Mouse (Mus musculus) CD4-positive, CD25-positive, alpha-beta regulatory T cell, adult 4 months (primary cell): ENCODE measurements around the gene Plxna4. TPM values are rescaled to one million over a fixed set of nuclear protein-coding genes. Genes with fewer than 3 reads are reported as not detected.

ENCODE experiments used
- ATAC-seq: one replicate; pipeline ENCODE4 v1.8.0; 2017
- polyA plus RNA-seq, 2 experiments: library from polyadenylated mRNA; unstranded; fragments of 100-300 nt; shearing (Covaris generic); gene quantifications; one replicate each; pipeline ENCODE4 v1.2.1; 2017

The Plxna4 gene
- polyA plus RNA-seq, 2 experiments from 2014 or later: 0.12 TPM; not detected in 1

DNA sequence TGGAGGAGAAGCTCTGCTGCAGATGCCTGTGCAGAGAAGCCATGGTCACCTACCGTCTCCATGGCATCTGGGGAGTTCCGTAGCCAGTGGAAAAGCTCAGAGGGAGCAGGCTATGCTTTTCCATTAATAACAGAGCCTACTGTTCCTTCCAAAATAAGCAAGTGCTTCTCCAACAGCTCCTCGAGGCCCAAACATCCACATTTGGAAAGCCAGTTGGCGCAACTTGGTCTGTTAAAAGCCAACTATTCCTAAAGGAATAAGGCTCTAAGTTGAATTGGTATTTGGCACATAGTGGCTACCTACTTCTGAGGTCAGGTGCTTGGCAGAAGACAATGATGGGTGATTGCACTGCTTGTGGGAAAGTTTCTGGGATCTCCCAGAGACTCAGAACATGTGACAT, 437.2 kb downstream of the Plxna4 start:
- ATAC-seq: no peak

DNA sequence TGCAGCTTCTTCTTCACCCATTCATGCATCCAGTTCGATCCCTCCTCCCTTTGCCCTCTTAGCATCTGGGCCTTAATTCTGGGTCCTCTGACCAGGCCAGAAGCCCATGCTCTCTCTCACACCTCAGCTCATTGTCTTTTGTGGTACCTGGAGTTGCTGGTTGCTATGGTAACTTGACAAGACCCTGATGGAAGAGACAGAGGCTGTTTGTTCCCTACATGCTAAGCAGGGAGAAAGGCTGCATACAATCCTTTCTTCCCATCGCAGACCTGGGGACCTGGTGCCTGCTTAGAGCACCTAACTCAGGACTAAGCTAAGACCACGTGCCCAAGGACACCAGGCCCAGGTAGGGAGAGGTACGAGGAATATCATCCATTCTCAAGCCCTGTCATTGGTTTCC, 443.2 kb downstream of the Plxna4 start:
- ATAC-seq: no peak

GRCm38 (mm10) chr6:32139537-32139936, 448.5 kb downstream of the Plxna4 start:
- no peak for ATAC-seq

DNA sequence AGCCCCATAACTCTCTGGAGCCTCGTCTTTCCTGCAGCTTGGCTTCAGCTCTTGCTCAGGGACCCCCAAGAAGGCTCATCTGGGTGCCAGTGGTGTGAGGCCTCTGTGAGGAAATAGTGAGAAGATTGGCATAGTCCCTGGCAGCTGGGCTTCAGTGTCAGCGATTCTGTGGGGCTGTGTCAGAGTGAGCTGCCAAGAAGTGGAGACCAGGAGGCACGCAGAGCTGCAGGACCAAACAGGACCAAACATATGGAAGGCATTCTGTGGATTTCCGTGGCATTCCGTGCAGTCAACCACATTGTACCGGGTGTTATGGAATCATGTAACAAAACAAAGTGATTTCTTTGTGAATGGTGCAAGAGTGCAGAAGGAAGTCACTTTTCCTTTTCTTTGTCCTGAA, 461.1 kb downstream of the Plxna4 start:
- no peak for ATAC-seq

DNA sequence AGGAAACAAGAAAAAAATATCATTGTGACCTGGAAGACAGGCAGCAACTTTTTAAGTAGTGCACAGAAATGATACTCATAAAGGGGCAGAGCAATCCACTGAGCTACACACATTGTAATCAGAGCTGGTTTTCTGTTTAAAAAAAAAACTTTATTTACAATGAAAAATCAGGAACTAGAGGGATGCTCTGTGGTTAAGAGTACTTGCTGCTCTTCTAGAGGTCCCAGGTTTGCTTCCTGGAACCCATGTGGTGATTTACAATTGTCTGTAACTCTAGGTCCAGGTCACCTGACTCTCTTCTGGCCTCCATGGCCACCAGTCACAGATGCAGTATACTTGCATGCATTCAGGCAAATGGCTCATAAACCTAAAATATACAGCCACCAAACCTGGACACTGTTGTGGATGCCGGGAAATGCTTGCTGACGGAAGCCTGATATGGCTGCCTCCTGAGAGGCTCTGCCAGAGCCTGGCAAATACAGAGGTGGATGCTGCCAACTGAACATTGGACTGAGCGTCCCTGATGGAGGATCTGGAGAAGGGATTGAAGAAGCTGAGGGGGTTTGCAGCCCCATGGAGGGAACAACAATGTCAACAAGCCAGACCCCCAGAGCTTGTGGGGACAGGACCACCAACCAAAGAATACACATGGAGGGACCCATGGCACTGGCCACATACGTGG, 465.3 kb downstream of the Plxna4 start:
- ATAC-seq: no peak

DNA sequence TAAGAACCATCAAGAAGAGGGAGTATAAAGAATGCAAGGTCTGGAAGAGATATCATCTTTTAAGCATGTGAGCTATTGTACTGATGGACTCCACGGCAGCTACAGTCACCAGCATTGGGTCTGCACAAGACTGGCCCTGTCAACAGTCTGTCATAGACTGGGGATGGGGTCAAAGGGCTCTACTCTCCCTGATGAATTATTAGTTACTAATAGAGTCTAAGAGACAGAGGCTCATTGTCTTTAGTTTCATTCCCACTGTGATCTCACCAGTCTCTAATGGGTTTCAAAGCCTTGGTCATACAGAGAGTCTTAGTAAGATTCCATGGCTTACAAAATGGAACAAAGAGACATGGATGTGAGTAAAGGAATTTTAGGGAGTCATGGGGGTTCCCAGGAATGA, 467.1 kb downstream of the Plxna4 start:
- no peak for ATAC-seq

GRCm38 (mm10) chr6:32109207-32109606, 478.8 kb downstream of the Plxna4 start:
- no peak for ATAC-seq

DNA sequence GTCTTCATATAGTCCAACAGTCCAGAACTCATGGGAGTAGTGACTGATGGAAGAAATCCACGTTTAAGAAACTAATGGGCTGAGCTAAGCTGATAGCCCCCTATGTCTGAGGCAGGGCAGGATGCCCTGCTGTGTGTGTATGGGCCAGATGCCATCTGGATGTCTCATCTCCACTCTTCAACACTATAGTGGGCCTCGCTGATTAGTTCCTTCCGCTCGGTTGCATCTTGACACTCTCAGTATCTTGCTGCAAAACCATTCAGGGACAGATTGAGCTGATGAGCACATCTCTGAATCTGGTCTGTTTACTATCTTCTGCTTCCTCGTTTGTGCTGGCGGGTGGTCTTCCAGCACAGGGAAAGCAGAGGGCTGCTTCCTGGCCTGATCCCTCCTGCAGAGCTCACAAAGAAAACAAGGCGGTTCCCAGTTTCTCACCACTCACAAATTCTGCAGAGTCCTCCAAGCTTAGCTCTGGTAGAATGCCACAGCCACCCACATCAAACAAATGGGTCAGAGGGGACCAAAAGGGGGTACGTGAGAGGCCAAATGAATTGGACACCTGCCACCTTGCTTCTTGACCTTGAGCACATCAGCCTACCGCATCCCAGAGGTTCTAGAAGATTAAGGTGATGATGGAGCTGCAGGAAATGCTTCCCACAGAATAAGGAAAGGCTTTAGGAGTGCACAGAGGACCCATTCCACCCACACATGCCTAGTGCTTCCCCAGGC, 482.3 kb downstream of the Plxna4 start:
- ATAC-seq: no peak
